Mouse (Mus musculus) left cerebral cortex, adult 9 months (tissue): Measurements from ENCODE around the gene Ggt7.
"Not testable (repeated sequence)": the region's sequence is repeated elsewhere in the genome, so short reads cannot be mapped to it uniquely, and the experiment has no call there.

ENCODE experiments used
- DNase-seq, 2 experiments: peaks; one replicate each; pipeline ENCODE4 v3.0.0; 2022; ENCODE audit warnings: low spot score in 2 of 2

Gene Ggt7

GRCm38 (mm10) chr2:155517455-155518423, at the start of gene Ggt7, which contains the start of gene Acss2:
TSS of gene Ggt7 (minus strand) at chr2:155518237.
TSS of gene Acss2 (plus strand) at chr2:155517948.
- DNase-seq: peak; percentile 97 to 98

- no peak for DNase-seq
These were observed 49.7 kb upstream of the Ggt7 start for GRCm38 (mm10) chr2:155567751-155568150.

GRCm38 (mm10) chr2:155562934-155563333, 44.9 kb upstream of the Ggt7 start:
- DNase-seq: no peak

GRCm38 (mm10) chr2:155562209-155562608, 44.2 kb upstream of the Ggt7 start:
- DNase-seq: no peak

GRCm38 (mm10) chr2:155554426-155554985, 36.5 kb upstream of the Ggt7 start:
- DNase-seq: no peak

GRCm38 (mm10) chr2:155552949-155553354, 34.9 kb upstream of the Ggt7 start:
- no peak for DNase-seq

GRCm38 (mm10) chr2:155552336-155552735, 34.3 kb upstream of the Ggt7 start:
- DNase-seq: no peak

- no peak for DNase-seq
These were observed 28.9 kb upstream of the Ggt7 start for GRCm38 (mm10) chr2:155546955-155547354.

- DNase-seq: peak in 1 of 2 experiments; percentile 14
These were observed 22.9 kb upstream of the Ggt7 start for GRCm38 (mm10) chr2:155540822-155541458.

GRCm38 (mm10) chr2:155539696-155540095, 21.7 kb upstream of the Ggt7 start:
- no peak for DNase-seq

- not testable (repeated sequence) for DNase-seq
These were observed 20.5 kb upstream of the Ggt7 start for GRCm38 (mm10) chr2:155538463-155539057.

GRCm38 (mm10) chr2:155537761-155538462, 19.9 kb upstream of the Ggt7 start:
- DNase-seq: no peak

GRCm38 (mm10) chr2:155536292-155536691, 18.3 kb upstream of the Ggt7 start:
- no peak for DNase-seq

GRCm38 (mm10) chr2:155527367-155527766, 9.3 kb upstream of the Ggt7 start:
- DNase-seq: no peak

GRCm38 (mm10) chr2:155524378-155524777, 6.3 kb upstream of the Ggt7 start:
- no peak for DNase-seq

GRCm38 (mm10) chr2:155523706-155524105, 5.7 kb upstream of the Ggt7 start:
- DNase-seq: no peak

GRCm38 (mm10) chr2:155518531-155519270, 664 bp upstream of the Ggt7 start:
- DNase-seq: no peak

- peak in 1 of 2 experiments; percentile 80 for DNase-seq
These were observed 2.1 kb downstream of the Ggt7 start for GRCm38 (mm10) chr2:155515941-155516340.

- peak; percentile 79 to 87 for DNase-seq
These were observed 3.4 kb downstream of the Ggt7 start for GRCm38 (mm10) chr2:155514666-155515065.

GRCm38 (mm10) chr2:155513543-155513942, 4.5 kb downstream of the Ggt7 start:
- DNase-seq: peak in 1 of 2 experiments; percentile 54

- peak in 1 of 2 experiments; percentile 59 for DNase-seq
These were observed 5.6 kb downstream of the Ggt7 start for GRCm38 (mm10) chr2:155512479-155512878.
